Mouse (Mus musculus) stomach, postnatal 0 days (tissue): Measurements from ENCODE around the gene Serpina1e. TPM values are rescaled to one million over a fixed set of nuclear protein-coding genes. Genes with fewer than 3 reads are reported as not detected.

ENCODE experiments used
- polyA plus RNA-seq: library from polyadenylated mRNA; unstranded; fragments of >200 nt; fragmentation: Nextera tagmentation; extraction: Ambion mirVana; gene quantifications from 2 replicates; pipeline ENCODE4 v1.2.1, GENCODE M21; 2015

Serpina1e gene
- polyA plus RNA-seq, 1 experiment from 2014 or later, result 5.0 TPM

Other genes starting within 250 kb of the Serpina1e start
- gene Serpina1d, start 185.4 kb downstream of the Serpina1e start, polyA plus RNA-seq, result 2.5 and 4.1 TPM in 2 replicates
- gene Serpina1b, start 128.6 kb downstream of the Serpina1e start, polyA plus RNA-seq, result 3.9 and 5.8 TPM in 2 replicates
- 3.5 and 6.7 TPM in 2 replicates for gene Serpina1a, start 95.4 kb downstream of the Serpina1e start, polyA plus RNA-seq
- gene Serpina1c, start 54.1 kb downstream of the Serpina1e start, polyA plus RNA-seq, result 1.6 and 2.6 TPM in 2 replicates
- 0.32 and 0.67 TPM in 2 replicates for gene Serpina11, start 31.0 kb upstream of the Serpina1e start, polyA plus RNA-seq
- 14.9 and 15.4 TPM in 2 replicates for gene Serpina9, start 54.8 kb upstream of the Serpina1e start, polyA plus RNA-seq
- 2.5 TPM in 2 replicates for gene Serpina12, start 85.5 kb upstream of the Serpina1e start, polyA plus RNA-seq
- gene Serpina5, start 142.1 kb upstream of the Serpina1e start, polyA plus RNA-seq, result 0.07 and 0.10 TPM in 2 replicates
- gene Serpina3a, start 153.7 kb upstream of the Serpina1e start, polyA plus RNA-seq, result not detected in 2 replicates
- 0.05 TPM in 1 of 2 replicates, not detected in the other for gene Serpina3b, start 169.0 kb upstream of the Serpina1e start, polyA plus RNA-seq
- 0.04 TPM in 1 of 2 replicates, not detected in the other for gene Serpina3c, start 194.9 kb upstream of the Serpina1e start, polyA plus RNA-seq